Mouse (Mus musculus): Measurements from ENCODE around the gene Aplp2. TPM values are rescaled to one million over a fixed set of nuclear protein-coding genes. Genes with fewer than 3 reads are reported as not detected.

The Aplp2 gene
- polyA plus RNA-seq, 1 experiment from 2014 or later: 178 TPM

- no peak for TF ChIP-seq EP300 (IDR thresholded peaks at IDR 0.05; ENCODE audit: low read depth)
- TF ChIP-seq CTCF (IDR thresholded peaks at IDR 0.05; ENCODE audit: low read depth): no peak
- H3K27me3 ChIP-seq (ENCODE audit: insufficient read depth, low read length): no peaks in the 10 kb centered on the region
- H3K4me1 ChIP-seq (ENCODE audit: insufficient read depth): no peaks in the 10 kb centered on the region; the same call in 1 of the 2 replicates
- no peak overlapping the region for H3K9ac ChIP-seq (replicated peaks)
- ATAC-seq (no peak), DNase-seq (no peak)
- H3K36me3 ChIP-seq (replicated peaks; ENCODE audit: insufficient read depth, low read length): peaks cover 4% of the 10 kb centered on the region; the same call in 1 of the 2 replicates
- no peak overlapping the region for H3K4me3 ChIP-seq (ENCODE audit: low read depth, low read length)
- 97% methylated on average over 1 of the region's 1 CpGs for WGBS (ENCODE audit: insufficient replicate concordance)
- no peaks in the 10 kb centered on the region for H3K9me3 ChIP-seq (ENCODE audit: low read length)
- no peak overlapping the region for H3K27ac ChIP-seq (ENCODE audit: low read depth)
- no peak overlapping the region for H3K4me2 ChIP-seq (ENCODE audit: low read depth, low read length)
Observed at GRCm38 (mm10) chr9:31195573-31195972, 16.0 kb downstream of the Aplp2 start.

DNA sequence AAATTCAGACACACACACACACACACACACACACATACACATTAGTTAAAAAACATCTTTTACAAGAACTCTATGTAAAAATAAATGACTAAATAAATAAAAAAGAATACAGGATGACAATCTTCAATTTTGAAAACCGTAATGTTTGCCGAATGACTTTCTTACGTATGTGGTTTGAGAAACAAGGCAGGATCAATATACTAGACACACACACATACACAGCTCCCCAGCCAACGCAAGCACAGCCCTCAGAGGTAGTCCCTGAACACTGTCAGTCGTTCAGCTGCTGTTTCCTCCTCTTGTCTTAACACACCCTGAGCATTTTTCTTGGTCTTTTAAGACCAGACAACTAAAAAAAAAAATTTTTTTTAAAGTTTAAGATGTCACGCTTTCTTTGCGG, 19.2 kb downstream of the Aplp2 start:
- Histone ChIP-seq H3K36me3 (replicated peaks; ENCODE audit: insufficient read depth, low read length) (peaks cover 4% of the 10 kb centered on the region; the same call in 1 of the 2 replicates), H3K4me2 (ENCODE audit: low read depth, low read length) (no peak overlapping the region), H3K9ac (replicated peaks) (no peak overlapping the region), H3K27ac (ENCODE audit: low read depth) (peak overlapping the region; percentile 55), H3K4me1 (ENCODE audit: insufficient read depth) (no peaks in the 10 kb centered on the region), H3K27me3 (ENCODE audit: insufficient read depth, low read length) (no peaks in the 10 kb centered on the region), H3K4me3 (ENCODE audit: low read depth, low read length) (no peak overlapping the region), H3K9me3 (ENCODE audit: low read length) (no peaks in the 10 kb centered on the region)
- TF ChIP-seq EP300 (IDR thresholded peaks at IDR 0.05; ENCODE audit: low read depth) (no peak), CTCF (IDR thresholded peaks at IDR 0.05; ENCODE audit: low read depth) (no peak)
- ATAC-seq (peak; percentile 74; the same call in 1 of the 2 replicates), DNase-seq (no peak)
- 70% methylated on average over 7 of the region's 7 CpGs for WGBS (ENCODE audit: insufficient replicate concordance)

GRCm38 (mm10) chr9:31191543-31191942, 20.1 kb downstream of the Aplp2 start:
- no peaks in the 10 kb centered on the region for H3K4me1 ChIP-seq (ENCODE audit: insufficient read depth)
- ATAC-seq (peak; percentile 57), DNase-seq (no peak)
- peaks cover 4% of the 10 kb centered on the region; the same call in 1 of the 2 replicates for H3K36me3 ChIP-seq (replicated peaks; ENCODE audit: insufficient read depth, low read length)
- H3K9me3 ChIP-seq (ENCODE audit: low read length): no peaks in the 10 kb centered on the region
- H3K27me3 ChIP-seq (ENCODE audit: insufficient read depth, low read length): no peaks in the 10 kb centered on the region
- 79% methylated on average over 7 of the region's 7 CpGs for WGBS (ENCODE audit: insufficient replicate concordance)
- H3K4me3 ChIP-seq (ENCODE audit: low read depth, low read length): no peak overlapping the region
- H3K27ac ChIP-seq (ENCODE audit: low read depth): peak overlapping the region; percentile 55
- 0 out of 2 replicates have a peak overlapping the region, but pooled peaks have one; percentile 4 for H3K4me2 ChIP-seq (ENCODE audit: low read depth, low read length)
- H3K9ac ChIP-seq (replicated peaks): no peak overlapping the region
- TF ChIP-seq EP300 (IDR thresholded peaks at IDR 0.05; ENCODE audit: low read depth) (no peak), CTCF (IDR thresholded peaks at IDR 0.05; ENCODE audit: low read depth) (no peak)

DNA sequence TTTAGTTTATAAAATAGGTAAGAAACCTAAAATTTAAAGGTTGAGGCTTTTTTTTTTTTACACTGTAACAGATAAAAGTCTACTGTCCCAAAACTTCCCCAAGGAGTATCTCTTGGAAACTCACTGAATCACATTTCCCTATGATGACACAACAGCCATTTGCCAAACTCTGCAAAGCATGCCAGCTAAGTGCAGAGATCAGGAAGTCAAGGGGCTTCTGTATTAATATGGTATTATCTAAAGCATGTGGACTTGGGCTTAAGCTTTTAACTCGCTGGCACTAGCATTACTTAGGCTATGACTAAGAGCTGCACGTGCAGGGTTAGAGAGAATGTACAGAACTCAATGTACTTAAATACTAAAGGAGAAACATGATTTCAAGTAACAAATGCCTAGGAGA, 22.4 kb downstream of the Aplp2 start:
- Histone ChIP-seq H3K4me1 (ENCODE audit: insufficient read depth) (peaks cover 5% of the 10 kb centered on the region; the same call in 1 of the 2 replicates), H3K9me3 (ENCODE audit: low read length) (no peaks in the 10 kb centered on the region), H3K27me3 (ENCODE audit: insufficient read depth, low read length) (no peaks in the 10 kb centered on the region), H3K36me3 (replicated peaks; ENCODE audit: insufficient read depth, low read length) (peaks cover 4% of the 10 kb centered on the region; the same call in 1 of the 2 replicates), H3K27ac (ENCODE audit: low read depth) (no peak overlapping the region), H3K9ac (replicated peaks) (no peak overlapping the region), H3K4me2 (ENCODE audit: low read depth, low read length) (no peak overlapping the region), H3K4me3 (ENCODE audit: low read depth, low read length) (no peak overlapping the region)
- 69% methylated on average over 2 of the region's 2 CpGs for WGBS (ENCODE audit: insufficient replicate concordance)
- TF ChIP-seq CTCF (IDR thresholded peaks at IDR 0.05; ENCODE audit: low read depth): no peak
- no peak for TF ChIP-seq EP300 (IDR thresholded peaks at IDR 0.05; ENCODE audit: low read depth)
- no peak for DNase-seq
- ATAC-seq: no peak

GRCm38 (mm10) chr9:31184439-31184838, 27.2 kb downstream of the Aplp2 start:
- DNase-seq: no peak
- Histone ChIP-seq H3K4me2 (ENCODE audit: low read depth, low read length) (no peak overlapping the region), H3K36me3 (replicated peaks; ENCODE audit: insufficient read depth, low read length) (no peaks in the 10 kb centered on the region), H3K4me1 (ENCODE audit: insufficient read depth) (peaks cover 24% of the 10 kb centered on the region), H3K4me3 (ENCODE audit: low read depth, low read length) (no peak overlapping the region), H3K9ac (replicated peaks) (no peak overlapping the region), H3K27ac (ENCODE audit: low read depth) (peak overlapping the region; percentile 49), H3K9me3 (ENCODE audit: low read length) (no peaks in the 10 kb centered on the region), H3K27me3 (ENCODE audit: insufficient read depth, low read length) (no peaks in the 10 kb centered on the region)
- ATAC-seq: peak; percentile 50; the same call in 1 of the 2 replicates
- WGBS (ENCODE audit: insufficient replicate concordance): 88% methylated on average over 5 of the region's 5 CpGs
- TF ChIP-seq CTCF (IDR thresholded peaks at IDR 0.05; ENCODE audit: low read depth) (no peak), EP300 (IDR thresholded peaks at IDR 0.05; ENCODE audit: low read depth) (no peak)

DNA sequence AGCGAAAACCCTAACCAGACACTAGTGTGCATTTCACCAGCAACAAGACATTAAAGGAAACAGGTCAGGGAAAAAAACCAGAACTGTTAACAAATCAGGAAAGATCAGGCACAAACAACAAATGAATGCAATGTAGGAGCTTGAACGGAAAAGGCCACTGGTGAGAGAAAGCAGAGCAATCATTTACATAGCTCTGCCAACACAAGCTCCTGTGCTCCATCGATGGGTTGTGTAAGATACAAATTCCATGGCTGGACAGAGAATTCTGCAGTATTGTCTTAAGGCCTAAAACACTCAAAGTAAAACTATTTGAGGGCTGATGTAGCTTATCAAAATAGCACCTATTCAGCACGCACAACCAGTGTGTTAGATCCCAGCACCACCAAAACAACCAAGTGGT, 28.6 kb downstream of the Aplp2 start:
- Histone ChIP-seq H3K27ac (ENCODE audit: low read depth) (peak overlapping the region; percentile 49), H3K4me3 (ENCODE audit: low read depth, low read length) (no peak overlapping the region), H3K9me3 (ENCODE audit: low read length) (no peaks in the 10 kb centered on the region), H3K4me2 (ENCODE audit: low read depth, low read length) (no peak overlapping the region), H3K9ac (replicated peaks) (no peak overlapping the region), H3K27me3 (ENCODE audit: insufficient read depth, low read length) (no peaks in the 10 kb centered on the region), H3K36me3 (replicated peaks; ENCODE audit: insufficient read depth, low read length) (no peaks in the 10 kb centered on the region), H3K4me1 (ENCODE audit: insufficient read depth) (peaks cover 24% of the 10 kb centered on the region)
- TF ChIP-seq EP300 (IDR thresholded peaks at IDR 0.05; ENCODE audit: low read depth) (no peak), CTCF (IDR thresholded peaks at IDR 0.05; ENCODE audit: low read depth) (no peak)
- DNase-seq: no peak
- peak; percentile 82 for ATAC-seq
- 56% methylated on average over 4 of the region's 4 CpGs for WGBS (ENCODE audit: insufficient replicate concordance)
